Mouse (Mus musculus): ENCODE data around the gene Ddhd1.

DNA sequence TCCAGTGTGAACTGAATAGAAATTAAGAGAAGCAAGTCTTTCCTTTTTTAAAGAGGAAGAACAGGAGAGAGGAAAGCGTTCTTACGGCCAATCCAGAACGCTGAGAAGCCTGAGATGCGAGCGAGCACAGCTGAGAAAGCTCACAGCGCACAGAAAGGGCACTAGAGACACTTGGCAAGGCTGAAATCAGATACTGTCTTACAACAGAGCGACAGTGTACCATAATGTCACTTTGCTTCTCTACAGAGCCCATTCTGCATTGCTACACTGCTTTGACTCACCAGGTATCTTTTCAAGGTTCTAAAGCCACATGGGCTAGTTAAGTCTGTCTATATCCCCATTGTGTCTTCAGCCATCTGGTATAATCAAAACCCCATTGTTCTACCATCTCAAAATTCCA is 13.7 kb downstream of the Ddhd1 start:
- TF ChIP-seq POLR2A (IDR thresholded peaks at IDR 0.05; ENCODE audit: insufficient read depth, low read depth, low read length) (no peak), CTCF (IDR thresholded peaks at IDR 0.05; ENCODE audit: insufficient read depth, low read depth, low read length) (no peak)
